Mouse (Mus musculus) lung, postnatal 0 days (tissue): ENCODE data around the gene a. TPM values are rescaled to one million over a fixed set of nuclear protein-coding genes. Genes with fewer than 3 reads are reported as not detected.

ENCODE experiments used
- ATAC-seq: fragments of 200-750 bp; cut with Nextera tagmentation; 2 replicates; pipeline ENCODE4 v1.8.0; 2017; ENCODE audit warnings: moderate library complexity
- DNase-seq: peaks from one replicate; pipeline ENCODE4 v3.0.0-alpha.2; 2016; ENCODE audit warnings: low spot score
- H3K27ac ChIP-seq: fragments of 300-500 bp; sonication (generic); 2 replicates; pipeline ENCODE4 v1.5.1; 2014; ENCODE audit warnings: antibody characterized with exemption, mild to moderate bottlenecking, low read length, mixed read lengths
- H3K27me3 ChIP-seq: fragments of 300-500 bp; sonication (generic); replicated peaks from 2 replicates; pipeline ENCODE4 v1.6.1; 2014; ENCODE audit warnings: low read length, mixed read lengths; ENCODE audit not compliant: insufficient read depth
- H3K36me3 ChIP-seq: fragments of 300-500 bp; sonication (generic); 2 replicates; pipeline ENCODE4 v1.6.1; 2014; ENCODE audit warnings: low read length, mixed read lengths; ENCODE audit not compliant: insufficient read depth
- H3K4me1 ChIP-seq: fragments of 300-500 bp; sonication (generic); 2 replicates; pipeline ENCODE4 v1.6.1; 2014; ENCODE audit warnings: antibody characterized with exemption, low read depth, low read length, mixed read lengths; ENCODE audit not compliant: insufficient read depth
- H3K4me2 ChIP-seq: fragments of 300-500 bp; sonication (generic); replicated peaks from 2 replicates; pipeline ENCODE4 v1.6.1; 2014; ENCODE audit warnings: low read depth, mild to moderate bottlenecking, low read length, moderate library complexity, mixed read lengths
- H3K4me3 ChIP-seq: fragments of 300-500 bp; sonication (generic); 2 replicates; pipeline ENCODE4 v1.5.1; 2014; ENCODE audit warnings: low read depth, low read length
- H3K9ac ChIP-seq: fragments of 300-500 bp; sonication (generic); replicated peaks from 2 replicates; pipeline ENCODE4 v1.6.1; 2014; ENCODE audit warnings: low read depth, mild to moderate bottlenecking
- H3K9me3 ChIP-seq: fragments of 300-500 bp; sonication (generic); 2 replicates; pipeline ENCODE4 v1.6.1; 2016; ENCODE audit warnings: low read length, mixed read lengths
- CTCF ChIP-seq: IDR thresholded peaks from 2 replicates; pipeline ENCODE4 v1.5.1; 2016; ENCODE audit warnings: antibody characterized with exemption, mild to moderate bottlenecking
- EP300 ChIP-seq: IDR thresholded peaks from 2 replicates; pipeline ENCODE4 v1.6.1; 2016; ENCODE audit warnings: antibody characterized with exemption, mild to moderate bottlenecking, control low read depth
- WGBS: fragments of 180-500 bp; shearing (Covaris S2); extraction: QIAGEN DNeasy Blood & Tissue Kit; methylation state at CpG from one replicate; pipeline ENCODE4 v1.1.7; 2014; 5-methylcytosine and 5-hydroxymethylcytosine counted together
- polyA plus RNA-seq: library from polyadenylated mRNA; unstranded; fragments of >200 nt; fragmentation: Nextera tagmentation; extraction: Ambion mirVana; gene quantifications from 2 replicates; pipeline ENCODE4 v1.2.1, GENCODE M21; 2015

Gene a
- polyA plus RNA-seq, 1 experiment from 2014 or later = not detected

- H3K27me3 ChIP-seq = no peaks in the 10 kb centered on the region
- TF ChIP-seq EP300 = no peak
- TF ChIP-seq CTCF = no peak
- H3K36me3 ChIP-seq = no peaks in the 10 kb centered on the region
- H3K4me1 ChIP-seq = no peaks in the 10 kb centered on the region
- DNase-seq (no peak), ATAC-seq (no peak)
- no peak overlapping the region for H3K4me2 ChIP-seq
- no peak overlapping the region for H3K4me3 ChIP-seq
- no peak overlapping the region for H3K9ac ChIP-seq
- WGBS = 69% methylated on average over 4 of the region's 4 CpGs
- H3K9me3 ChIP-seq = no peaks in the 10 kb centered on the region
- H3K27ac ChIP-seq = no peak overlapping the region
Observed at GRCm38 (mm10) chr2:154827521-154827920, 36.3 kb downstream of the a start.

DNA sequence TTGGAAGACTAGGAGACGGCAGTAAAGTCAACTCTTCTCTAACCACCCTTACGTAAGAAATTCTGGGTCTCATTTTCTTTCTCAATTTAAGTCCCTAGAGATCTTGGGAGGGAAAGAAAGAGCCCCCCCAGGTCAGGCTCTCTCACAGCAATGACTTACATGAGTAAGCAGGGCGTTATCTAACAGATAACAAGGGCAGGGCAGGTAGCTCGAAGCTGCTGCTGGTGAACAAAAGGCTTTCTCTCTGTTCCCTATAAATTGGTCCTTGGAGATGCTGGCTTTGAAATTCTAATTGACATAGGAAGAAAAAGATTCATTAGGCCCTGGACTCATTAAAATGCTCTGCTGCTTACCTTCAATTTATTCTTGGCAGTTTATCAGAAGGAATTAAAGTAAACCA is 41.3 kb downstream of the a start:
- Histone ChIP-seq H3K27me3 (no peaks in the 10 kb centered on the region), H3K9ac (no peak overlapping the region), H3K27ac (no peak overlapping the region), H3K36me3 (no peaks in the 10 kb centered on the region), H3K4me1 (no peaks in the 10 kb centered on the region), H3K4me2 (no peak overlapping the region), H3K9me3 (no peaks in the 10 kb centered on the region), H3K4me3 (no peak overlapping the region)
- no peak for ATAC-seq
- 53% methylated on average over 4 of the region's 4 CpGs for WGBS
- DNase-seq = no peak
- no peak for TF ChIP-seq CTCF
- TF ChIP-seq EP300 = no peak

DNA sequence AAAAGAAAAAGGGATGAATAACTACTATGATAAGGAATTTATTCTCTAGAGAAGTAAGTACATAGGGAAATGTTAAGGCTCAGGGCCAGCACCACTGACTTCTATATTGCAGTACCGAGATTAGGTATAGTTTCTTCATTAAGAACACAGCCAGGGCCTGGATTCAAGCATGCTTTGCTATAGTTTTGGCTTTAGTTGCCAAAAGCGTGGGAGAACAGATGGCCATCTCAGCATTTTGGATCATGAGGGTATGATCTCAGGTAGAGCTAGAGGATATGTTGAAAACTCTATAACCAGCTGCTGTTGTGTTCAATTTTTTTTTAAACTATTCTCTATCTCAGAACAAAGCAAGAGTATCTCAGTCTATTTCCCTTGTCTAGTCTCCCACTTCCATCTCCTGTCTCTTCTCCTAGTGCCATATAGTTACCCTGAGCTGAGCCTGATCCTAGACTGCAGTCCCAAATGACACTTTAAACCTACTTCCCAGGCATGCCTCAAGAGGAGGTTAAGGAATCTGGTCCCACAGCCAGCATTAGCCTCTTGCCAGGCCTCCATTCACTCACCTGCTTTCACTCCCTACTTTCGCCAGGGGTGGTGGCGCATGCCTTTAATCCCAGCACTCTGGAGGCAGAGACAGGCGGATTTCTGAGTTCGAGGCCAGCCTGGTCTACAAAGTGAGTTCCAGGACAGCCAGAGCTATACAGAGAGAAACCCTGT is 43.1 kb downstream of the a start:
- DNase-seq = no peak
- WGBS = 91% methylated on average over 6 of the region's 6 CpGs
- TF ChIP-seq EP300 (no peak), CTCF (no peak)

DNA sequence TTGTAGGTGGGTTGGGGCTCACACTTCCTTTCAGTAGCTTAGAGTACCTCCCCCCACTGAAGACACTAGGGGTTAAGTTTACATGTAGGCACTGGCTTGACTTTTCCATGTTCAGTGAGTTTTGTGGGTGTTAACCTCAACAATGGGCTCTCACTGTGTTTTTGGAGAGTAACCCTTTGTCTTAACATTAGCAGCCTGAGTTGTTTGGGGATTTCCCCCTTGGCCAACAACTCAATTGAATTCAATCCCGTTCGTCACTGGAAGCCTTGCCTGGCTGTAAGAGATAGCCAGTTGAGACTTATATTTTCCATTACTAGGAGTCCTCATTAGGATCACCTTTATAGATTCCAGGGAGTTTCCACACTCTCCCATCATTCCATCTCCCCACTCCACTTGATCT is 45.3 kb downstream of the a start:
- peaks cover 4% of the 10 kb centered on the region; the same call in 1 of the 2 replicates for H3K9me3 ChIP-seq
- H3K4me2 ChIP-seq = no peak overlapping the region
- H3K4me1 ChIP-seq = no peaks in the 10 kb centered on the region
- DNase-seq = no peak
- no peaks in the 10 kb centered on the region for H3K36me3 ChIP-seq
- H3K4me3 ChIP-seq = no peak overlapping the region
- no peak overlapping the region for H3K9ac ChIP-seq
- TF ChIP-seq EP300 = no peak
- ATAC-seq = no peak
- H3K27ac ChIP-seq = no peak overlapping the region
- 87% methylated on average over 2 of the region's 2 CpGs for WGBS
- no peaks in the 10 kb centered on the region for H3K27me3 ChIP-seq

More for the DNA sequence above, 43.1 kb downstream of the a start:
- ATAC-seq = no peak
- H3K4me1 ChIP-seq = no peaks in the 10 kb centered on the region
- no peak overlapping the region for H3K4me2 ChIP-seq
- no peak overlapping the region for H3K4me3 ChIP-seq
- no peaks in the 10 kb centered on the region for H3K36me3 ChIP-seq
- no peak overlapping the region for H3K27ac ChIP-seq
- no peak overlapping the region for H3K9ac ChIP-seq
- H3K9me3 ChIP-seq = no peaks in the 10 kb centered on the region
- no peaks in the 10 kb centered on the region for H3K27me3 ChIP-seq

DNA sequence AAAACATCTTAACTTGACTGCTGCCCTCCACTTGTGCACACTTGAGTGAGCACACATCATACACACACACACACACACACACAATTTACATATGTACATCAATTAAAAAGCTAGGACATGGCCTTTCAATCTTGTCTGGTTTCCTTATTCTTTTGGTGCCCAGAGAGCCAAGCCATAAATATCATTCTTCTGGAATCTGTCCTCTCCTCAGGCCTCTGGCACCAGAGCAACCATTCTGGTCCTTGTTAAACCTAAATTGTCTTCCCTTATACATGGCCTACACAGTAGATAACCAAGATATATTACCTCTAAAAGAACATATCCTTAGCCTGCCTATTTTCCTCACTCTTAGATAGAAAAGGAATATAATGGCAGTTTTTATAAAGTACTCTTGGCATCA is 56.9 kb downstream of the a start:
- DNase-seq (no peak), ATAC-seq (no peak)
- H3K36me3 ChIP-seq = no peaks in the 10 kb centered on the region
- H3K27ac ChIP-seq = no peak overlapping the region
- no peak overlapping the region for H3K4me3 ChIP-seq
- no peaks in the 10 kb centered on the region for H3K9me3 ChIP-seq
- H3K9ac ChIP-seq = no peak overlapping the region
- no peak for TF ChIP-seq CTCF
- TF ChIP-seq EP300 = no peak
- H3K27me3 ChIP-seq = no peaks in the 10 kb centered on the region
- no peak overlapping the region for H3K4me2 ChIP-seq
- no peaks in the 10 kb centered on the region for H3K4me1 ChIP-seq

DNA sequence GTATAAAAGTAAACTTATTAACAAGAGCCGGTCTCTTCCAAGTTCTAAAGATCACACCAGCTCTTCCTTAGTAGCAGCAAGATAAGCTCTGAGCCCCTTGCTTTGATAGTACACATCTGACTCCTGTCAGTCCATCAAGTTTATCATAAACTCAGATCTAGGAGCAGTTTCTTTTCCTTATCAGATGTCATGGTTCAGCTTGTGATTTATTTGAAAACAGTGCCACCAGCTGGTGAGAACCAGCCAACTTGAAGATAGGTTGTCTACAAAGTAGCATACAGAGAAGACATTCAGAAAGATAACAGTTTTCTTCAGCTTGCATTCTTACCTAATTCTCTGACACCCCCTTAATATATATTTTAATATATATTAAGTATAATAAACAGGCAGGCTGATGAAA is 64.2 kb downstream of the a start:
- Histone ChIP-seq H3K4me3 (no peak overlapping the region), H3K27ac (no peak overlapping the region), H3K4me1 (no peaks in the 10 kb centered on the region), H3K9me3 (no peaks in the 10 kb centered on the region), H3K27me3 (no peaks in the 10 kb centered on the region), H3K36me3 (0 out of 2 replicates have a peak, but pooled peaks cover 5% of the 10 kb centered on the region), H3K4me2 (no peak overlapping the region), H3K9ac (no peak overlapping the region)
- 59% methylated on average over 1 of the region's 1 CpGs for WGBS
- no peak; the same call in 1 of the 2 replicates for ATAC-seq
- no peak for TF ChIP-seq EP300
- TF ChIP-seq CTCF = peak; percentile 77
- peak; percentile 82 for DNase-seq

DNA sequence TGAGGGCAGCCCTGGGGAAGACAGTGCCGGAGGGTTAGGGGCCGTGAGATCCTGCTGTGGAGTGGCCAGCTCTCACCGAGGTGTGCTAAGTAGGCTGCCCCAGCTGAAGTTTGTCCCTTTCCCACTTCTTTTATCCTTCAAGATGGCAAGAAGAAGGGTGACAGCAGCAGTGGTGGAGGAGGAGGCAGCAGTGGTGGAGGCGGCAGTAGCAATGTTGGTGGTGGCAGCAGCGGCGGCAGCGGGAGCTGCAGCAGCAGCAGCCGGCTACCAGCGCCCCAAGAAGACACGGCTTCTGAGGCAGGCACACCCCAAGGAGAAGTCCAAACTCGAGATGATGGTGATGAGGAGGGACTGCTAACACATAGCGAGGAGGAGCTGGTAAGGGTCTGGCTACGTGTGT is 72.5 kb downstream of the a start:
- no peak for TF ChIP-seq CTCF
- TF ChIP-seq EP300 = no peak
- WGBS = 83% methylated on average over 13 of the region's 13 CpGs
- DNase-seq (no peak), ATAC-seq (no peak)
- no peak overlapping the region for H3K4me2 ChIP-seq
- H3K4me3 ChIP-seq = no peak overlapping the region
- no peak overlapping the region for H3K27ac ChIP-seq
- no peak overlapping the region for H3K9ac ChIP-seq
- no peaks in the 10 kb centered on the region for H3K4me1 ChIP-seq
- peaks cover 54% of the 10 kb centered on the region for H3K36me3 ChIP-seq
- no peaks in the 10 kb centered on the region for H3K9me3 ChIP-seq
- H3K27me3 ChIP-seq = no peaks in the 10 kb centered on the region
